Mouse (Mus musculus) spleen, adult 10 weeks (tissue): ENCODE measurements around the gene Ptbp3. TPM values are rescaled to one million over a fixed set of nuclear protein-coding genes. Genes with fewer than 3 reads are reported as not detected.

ENCODE experiments used
- polyA plus RNA-seq: library from polyadenylated mRNA; stranded (reverse); fragments of 350-450 nt; fragmentation: Illumina TruSeq; extraction: RNeasy Lipid Tissue Mini Kit (QIAGEN cat#74804); gene quantifications from one replicate; pipeline ENCODE4 v1.2.3, GENCODE M21; 2015; ENCODE audit warnings: low replicate concordance; ENCODE audit not compliant: insufficient read depth

Ptbp3 gene
- polyA plus RNA-seq, result 208 TPM

DNA sequence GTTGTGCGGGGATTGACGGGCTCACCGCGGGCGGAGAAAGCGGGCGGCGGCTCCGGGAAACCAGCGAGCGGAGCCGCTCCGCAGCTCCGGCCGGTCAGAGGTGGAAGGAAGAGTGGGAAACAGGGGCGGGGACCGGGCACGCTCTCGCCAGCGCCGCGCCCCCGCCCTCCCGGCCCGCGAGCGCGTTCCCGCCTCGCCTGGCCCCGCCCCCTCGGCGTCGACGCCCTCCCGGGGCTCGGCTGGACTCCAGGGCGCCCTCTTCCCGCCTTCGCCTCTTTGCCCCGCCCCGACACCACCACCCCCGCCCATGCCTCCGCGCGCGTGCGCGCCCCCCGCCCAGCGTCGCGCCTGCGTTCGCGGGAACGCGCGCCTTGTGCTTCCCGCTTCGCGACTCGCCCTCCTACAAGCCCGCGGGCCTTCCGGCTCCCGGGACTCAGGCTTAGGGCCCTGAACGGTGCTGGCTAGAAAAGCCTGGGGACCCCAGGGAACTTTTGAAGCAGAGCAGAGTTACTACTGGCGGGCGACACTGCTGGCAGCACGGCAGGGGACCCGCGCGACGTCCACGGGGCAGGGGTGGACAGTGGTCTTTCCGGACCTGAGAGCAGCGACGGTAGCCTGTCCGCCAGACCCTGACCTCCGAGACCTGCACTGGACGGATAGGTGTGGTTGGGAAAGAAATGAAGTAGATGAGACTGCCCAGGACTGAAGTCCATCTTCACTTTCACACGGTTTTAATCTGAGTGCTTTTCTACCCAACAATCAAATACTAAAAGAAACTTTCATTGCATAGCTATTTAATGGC, at the start of gene Ptbp3:
Gene Ptbp3 (minus strand): TSS at position 190 of the 802 bp plus-strand sequence.

DNA sequence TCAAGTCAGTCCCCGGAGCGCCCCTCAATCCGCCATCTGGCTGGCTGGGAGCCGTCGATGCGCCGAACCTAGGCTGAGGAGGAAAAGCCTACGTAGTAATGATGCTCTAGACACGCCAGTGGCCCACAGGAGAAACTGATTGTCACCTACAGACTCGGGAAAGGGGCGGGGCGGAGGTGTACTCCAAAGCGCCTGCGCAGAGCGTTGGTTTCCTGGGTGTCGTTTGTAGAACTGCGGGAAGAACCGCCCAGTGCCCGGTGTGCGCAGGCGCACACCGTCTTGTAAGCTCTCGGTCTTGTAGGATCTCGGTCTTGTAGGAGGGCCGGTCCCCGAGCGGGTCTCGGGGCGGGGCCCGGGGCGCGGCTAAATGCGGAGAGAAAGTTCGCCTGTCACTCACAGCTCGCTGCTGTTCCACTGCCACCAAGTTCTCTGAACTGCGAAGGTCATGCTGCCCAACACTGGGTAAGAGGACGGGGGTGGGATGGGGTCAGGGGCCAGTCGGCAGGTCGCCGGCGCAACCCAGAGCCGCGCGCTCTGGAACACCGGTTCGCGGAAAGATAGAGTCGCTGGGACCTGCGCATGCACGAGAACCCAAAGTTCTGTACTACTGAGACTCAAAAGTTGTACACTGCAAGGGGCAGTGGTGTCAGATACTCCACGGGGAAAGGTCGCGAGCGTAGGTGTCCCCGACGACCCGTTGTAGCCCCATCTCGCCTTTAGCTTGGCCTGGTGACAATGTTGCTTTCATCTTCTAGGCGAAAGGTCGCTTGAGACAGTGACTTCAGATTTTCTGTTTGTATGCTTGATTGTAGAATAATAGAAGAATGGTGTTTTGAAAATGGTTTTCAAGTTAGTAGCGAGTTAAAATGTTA, 32.4 kb upstream of the Ptbp3 start, which contains the start of gene Hsdl2:
Gene Hsdl2 (plus strand): TSS at position 250 of the 872 bp plus-strand sequence.

DNA sequence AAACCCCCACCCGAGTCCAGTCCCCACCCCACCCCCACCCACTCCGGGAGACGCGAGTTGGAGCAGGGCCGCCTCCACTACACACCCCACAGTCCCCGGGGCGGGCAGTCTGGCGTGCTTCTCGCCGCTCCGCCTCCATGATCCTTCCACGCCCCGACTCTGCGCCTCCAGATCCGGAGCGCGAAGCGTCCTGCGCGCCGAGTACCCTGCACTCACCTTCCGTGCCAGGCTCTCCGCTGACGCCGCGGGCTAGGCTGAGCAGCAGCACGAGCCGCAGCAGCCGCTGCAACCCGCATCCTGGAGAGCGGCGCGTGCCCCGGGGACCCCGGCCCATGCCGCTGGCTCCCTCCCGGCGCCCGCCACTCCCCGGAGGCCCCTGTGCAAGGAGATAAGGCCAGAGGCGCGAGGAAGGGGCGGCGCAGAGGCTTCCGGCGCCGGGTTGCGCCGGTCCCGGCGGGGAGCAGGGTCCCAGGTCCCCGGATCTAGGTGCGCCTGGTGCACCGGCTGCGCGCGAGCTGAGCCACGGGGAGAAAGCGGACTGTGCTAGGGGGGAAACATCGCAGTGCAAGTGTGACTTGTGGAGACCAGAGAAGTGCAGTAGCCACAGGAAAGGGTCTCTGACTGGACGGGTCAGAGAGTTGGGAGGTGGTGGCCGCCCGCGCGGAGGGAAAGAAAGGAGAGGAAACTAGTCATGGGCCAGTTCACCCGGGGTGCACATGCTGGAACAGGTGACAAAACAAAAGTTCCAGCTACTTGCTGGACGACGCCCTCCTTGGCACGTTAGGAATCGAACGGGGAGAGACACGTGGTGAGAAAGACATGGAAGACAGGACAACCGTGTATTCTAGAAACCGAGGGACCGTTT, 110.9 kb downstream of the Ptbp3 start, which contains the start of gene Susd1:
Gene Susd1 (minus strand): TSS at position 644 of the 865 bp plus-strand sequence.

Other genes starting within 250 kb of the Ptbp3 start
- 82.5 TPM for gene Susd1, start 110.7 kb downstream of the Ptbp3 start, polyA plus RNA-seq
- gene Hsdl2, start 32.2 kb upstream of the Ptbp3 start, polyA plus RNA-seq, result 30.7 TPM
- 6.8 TPM for gene E130308A19Rik, start 76.8 kb upstream of the Ptbp3 start, polyA plus RNA-seq